Mouse (Mus musculus) CH12.LX (cell line): ENCODE measurements at regions not wholly inside any gene's neighbourhood (a gene's known extent, or its start where the extent isn't known, plus 50 kb on each side); places are given as distances from the start of the nearest gene placed in this dataset.

Source experiments
- DNase-seq: peaks from one replicate; pipeline ENCODE4 v3.0.0-alpha.2; 2013; ENCODE audit errors: extremely low read depth
- H3K27ac ChIP-seq: 2 replicates; pipeline ENCODE4 v1.5.1; 2012; ENCODE audit warnings: low read depth, mild to moderate bottlenecking, control low read depth, moderate library complexity; ENCODE audit not compliant: insufficient read depth
- H3K27me3 ChIP-seq: replicated peaks from 2 replicates; pipeline ENCODE3; 2012; ENCODE audit warnings: inconsistent platforms
- H3K36me3 ChIP-seq, 2 experiments: replicated peaks in 1 of 2; 2 replicates each; pipeline versions ENCODE3 to v1.6.1; 2012; ENCODE audit warnings: inconsistent platforms in 1 of 2, low read length in 1 of 2, mild to moderate bottlenecking in 1 of 2, mixed read lengths in 1 of 2, moderate library complexity in 1 of 2; ENCODE audit not compliant: control insufficient read depth in 1 of 2, insufficient read depth in 1 of 2
- H3K4me1 ChIP-seq, 2 experiments: 2 replicates each; pipeline ENCODE4 v1.6.1; 2012; ENCODE audit warnings: inconsistent platforms in 1 of 2, moderate library complexity in 1 of 2; ENCODE audit not compliant: insufficient read depth in 2 of 2, control insufficient read depth in 1 of 2
- H3K4me2 ChIP-seq: 2 replicates; pipeline ENCODE4 v1.6.1; 2012; ENCODE audit warnings: low read depth, mild to moderate bottlenecking, control low read depth; ENCODE audit not compliant: poor library complexity, insufficient read depth, severe bottlenecking
- H3K4me3 ChIP-seq, 3 experiments: fragments of 150-350 bp in 1 of 3; sonication (generic) in 1 of 3; replicated peaks in 1 of 3; 2 replicates each; pipeline versions ENCODE3 to v1.5.1; 2011 to 2012; ENCODE audit warnings: low read depth in 2 of 3, low read length in 2 of 3, mild to moderate bottlenecking in 2 of 3, moderate library complexity in 2 of 3, control low read depth in 1 of 3, improper control_type of control experiment in 1 of 3, inconsistent platforms in 1 of 3, mixed read lengths in 1 of 3; ENCODE audit not compliant: poor library complexity in 1 of 3
- H3K79me2 ChIP-seq: replicated peaks from 2 replicates; pipeline ENCODE4 v1.6.1; 2012; ENCODE audit warnings: mild to moderate bottlenecking, moderate library complexity; ENCODE audit not compliant: control insufficient read depth, poor library complexity, insufficient read depth, severe bottlenecking; ENCODE audit errors: extremely low read depth
- H3K9ac ChIP-seq: 2 replicates; pipeline ENCODE4 v1.6.1; 2012; ENCODE audit warnings: low read depth, mild to moderate bottlenecking, control low read depth, moderate library complexity; ENCODE audit not compliant: insufficient read depth
- H3K9me3 ChIP-seq: replicated peaks from 2 replicates; pipeline ENCODE3; 2012; ENCODE audit warnings: low read length, inconsistent platforms, mixed read lengths
- CHD1 ChIP-seq: IDR thresholded peaks from 2 replicates; pipeline ENCODE4 v1.6.1; 2012; ENCODE audit warnings: low read depth, low read length, improper control_type of control experiment, inconsistent platforms
- CTCF ChIP-seq, 2 experiments: IDR thresholded peaks in 1 of 2; conservative IDR thresholded peaks in 1 of 2; 2 replicates each; pipeline ENCODE4 v1.5.1; 2011 to 2012; ENCODE audit warnings: low read depth in 2 of 2, low read length in 2 of 2, improper control_type of control experiment in 1 of 2, inconsistent platforms in 1 of 2, mild to moderate bottlenecking in 1 of 2, moderate library complexity in 1 of 2
- ELF1 ChIP-seq: IDR thresholded peaks from 2 replicates; pipeline ENCODE4 v1.6.1; 2014; ENCODE audit warnings: low read depth, mild to moderate bottlenecking, inconsistent platforms, low read length, improper control_type of control experiment
- ETS1 ChIP-seq: conservative IDR thresholded peaks from 2 replicates; pipeline ENCODE4 v1.6.1; 2012; ENCODE audit warnings: low read depth, mild to moderate bottlenecking, inconsistent platforms, low read length, improper control_type of control experiment, moderate library complexity
- HCFC1 ChIP-seq: IDR thresholded peaks from 2 replicates; pipeline ENCODE4 v1.6.1; 2012; ENCODE audit warnings: low read depth, mild to moderate bottlenecking, inconsistent platforms, low read length, improper control_type of control experiment
- IRF4 ChIP-seq: IDR thresholded peaks from 2 replicates; pipeline ENCODE4 v1.6.1; 2014; ENCODE audit warnings: low read depth, mild to moderate bottlenecking, inconsistent platforms, low read length, improper control_type of control experiment
- JUN ChIP-seq: IDR thresholded peaks from 2 replicates; pipeline ENCODE4 v1.6.1; 2011; ENCODE audit warnings: low read depth, mild to moderate bottlenecking, low read length, improper control_type of control experiment, moderate library complexity; ENCODE audit not compliant: insufficient read depth
- MAFK ChIP-seq: IDR thresholded peaks from 2 replicates; pipeline ENCODE4 v1.6.1; 2011; ENCODE audit warnings: low read length, improper control_type of control experiment; ENCODE audit not compliant: insufficient replicate concordance
- MAX ChIP-seq: IDR thresholded peaks from 2 replicates; pipeline ENCODE4 v1.6.1; 2011; ENCODE audit warnings: low read length, improper control_type of control experiment
- MEF2A ChIP-seq: IDR thresholded peaks from 2 replicates; pipeline ENCODE4 v1.6.1; 2014; ENCODE audit warnings: low read depth, mild to moderate bottlenecking, inconsistent platforms, low read length, improper control_type of control experiment, borderline replicate concordance
- MXI1 ChIP-seq: IDR thresholded peaks from 2 replicates; pipeline ENCODE4 v1.6.1; 2011; ENCODE audit warnings: mild to moderate bottlenecking, low read depth, low read length, improper control_type of control experiment
- MYC ChIP-seq: IDR thresholded peaks from 2 replicates; pipeline ENCODE4 v1.6.1; 2011; ENCODE audit warnings: low read depth, mild to moderate bottlenecking, improper control_type of control experiment, low read length
- NRF1 ChIP-seq: IDR thresholded peaks from 2 replicates; pipeline ENCODE4 v1.6.1; 2014; ENCODE audit warnings: low read depth, mild to moderate bottlenecking, inconsistent platforms, low read length, improper control_type of control experiment, moderate library complexity
- POLR2AphosphoS2 ChIP-seq: IDR thresholded peaks from 2 replicates; pipeline ENCODE4 v1.6.1; 2011; ENCODE audit warnings: low read depth, low read length, improper control_type of control experiment
- TBP ChIP-seq: conservative IDR thresholded peaks from 2 replicates; pipeline ENCODE4 v1.6.1; 2011; ENCODE audit warnings: low read depth, low read length, improper control_type of control experiment
- TCF12 ChIP-seq: IDR thresholded peaks from 2 replicates; pipeline ENCODE4 v1.6.1; 2014; ENCODE audit warnings: low read depth, mild to moderate bottlenecking, inconsistent platforms, low read length, improper control_type of control experiment
- USF2 ChIP-seq: conservative IDR thresholded peaks from 2 replicates; pipeline ENCODE4 v1.6.1; 2011; ENCODE audit warnings: low read depth, low read length, improper control_type of control experiment
- ZNF384 ChIP-seq: IDR thresholded peaks from 2 replicates; pipeline ENCODE4 v1.6.1; 2012; ENCODE audit warnings: low read depth, low read length, improper control_type of control experiment, inconsistent platforms
- dilution Hi-C: fragments of 300-500 bp; cut with MboI; formaldehyde crosslinking; loops from 2 replicates; pipeline ENCODE4 v1.14.3; 2020; ENCODE audit warnings: low sequenced_read_pairs; ENCODE audit not compliant: extremely low pct_unique_long_range_greater_than_20kb, extremely low pct_ligation_motif_present
- in situ Hi-C: fragments of 300-500 bp; cut with MboI; formaldehyde crosslinking; loops from 3 replicates; pipeline ENCODE4 v1.14.3; 2019; ENCODE audit warnings: low sequenced_read_pairs, low pct_ligation_motif_present, low pct_unique_long_range_greater_than_20kb, mixed read lengths

DNA sequence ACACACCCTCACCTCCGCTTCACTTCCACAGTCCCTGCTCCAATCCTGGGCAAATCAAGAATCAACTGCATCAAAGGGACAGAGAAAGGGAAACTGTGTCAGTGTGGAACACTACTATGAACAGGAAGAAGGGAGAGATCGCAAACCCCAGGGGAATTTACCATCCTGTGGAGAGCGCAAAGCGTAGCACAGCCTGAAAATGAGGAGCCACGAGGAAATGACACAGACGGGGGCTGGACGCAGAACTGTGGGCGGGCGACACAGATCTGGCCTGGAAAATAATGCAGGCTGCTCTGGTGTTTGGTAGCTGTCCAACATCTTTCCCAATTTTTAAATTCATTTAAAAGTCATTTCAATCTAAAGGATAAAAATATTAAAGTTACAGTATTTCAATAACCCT, 143.4 kb upstream of the Lmo4 start:
- no peak overlapping the region for H3K27ac ChIP-seq
- H3K9ac ChIP-seq, result no peak overlapping the region
- no peaks in the 10 kb centered on the region for H3K27me3 ChIP-seq
- DNase-seq, result peak; percentile 80
- H3K9me3 ChIP-seq, result no peaks in the 10 kb centered on the region
- H3K4me1 ChIP-seq, result peaks cover 3 to 13% of the 10 kb centered on the region in 2 experiments
- in situ Hi-C loops (no loop called here), dilution Hi-C loops (no loop called here)
- H3K4me2 ChIP-seq, result no peak overlapping the region
- H3K4me3 ChIP-seq, result no peak overlapping the region
- TF ChIP-seq MAX, result no peak
- TF ChIP-seq CTCF (conservative IDR thresholded peaks at IDR 0.05 in 1 of 2, IDR thresholded peaks at IDR 0.05 in 1 of 2; ENCODE audit: low read depth in 2 of 2, low read length in 2 of 2), result no peak
- TF ChIP-seq POLR2AphosphoS2, result no peak
- no peak for TF ChIP-seq MEF2A
- TF ChIP-seq ETS1, result no peak
- no peak for TF ChIP-seq CHD1
- TF ChIP-seq NRF1, result no peak
- no peak for TF ChIP-seq ZNF384
- TF ChIP-seq MXI1, result no peak
- TF ChIP-seq IRF4, result no peak
- TF ChIP-seq TCF12, result no peak
- TF ChIP-seq ELF1, result no peak
- TF ChIP-seq JUN, result no peak
- no peak for TF ChIP-seq TBP
- H3K36me3 ChIP-seq, result no peaks in the 10 kb centered on the region
- no peaks in the 10 kb centered on the region for H3K79me2 ChIP-seq

DNA sequence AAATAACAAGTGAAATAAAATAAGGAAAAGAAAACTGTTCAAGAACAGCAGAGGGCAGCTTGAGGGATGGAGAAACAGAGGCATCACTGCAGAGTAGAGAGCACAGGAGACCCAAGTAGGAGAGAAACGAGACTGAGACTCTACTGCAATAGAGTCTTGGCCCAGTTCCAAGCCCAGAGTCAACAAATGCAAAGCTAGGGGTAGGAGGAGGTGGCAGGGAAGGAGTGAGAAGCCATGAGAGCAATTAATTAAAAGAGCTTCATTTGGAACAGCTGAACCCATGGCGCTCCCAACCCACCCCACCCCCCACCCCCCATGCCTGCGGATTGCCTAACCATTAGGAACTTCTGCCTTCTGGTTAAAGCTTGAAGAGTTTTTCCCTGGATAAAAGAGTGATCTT, 130.2 kb upstream of the Lmo4 start:
- Histone ChIP-seq H3K9ac (no peak overlapping the region), H3K9me3 (no peaks in the 10 kb centered on the region), H3K27ac (no peak overlapping the region), H3K4me3 (no peak overlapping the region), H3K4me1 (peaks cover 18 to 35% of the 10 kb centered on the region in 2 experiments), H3K36me3 (no peaks in the 10 kb centered on the region), H3K79me2 (no peaks in the 10 kb centered on the region), H3K4me2 (no peak overlapping the region), H3K27me3 (no peaks in the 10 kb centered on the region)
- TF ChIP-seq MAFK (no peak), HCFC1 (no peak), MYC (no peak), USF2 (no peak)
- in situ Hi-C loops, result no loop called here
- dilution Hi-C loops, result no loop called here
- DNase-seq, result no peak
